Mouse (Mus musculus): ENCODE data around the gene Chst15. TPM values are rescaled to one million over a fixed set of nuclear protein-coding genes. Genes with fewer than 3 reads are reported as not detected.
A peak's percentile ranks its signal among the peaks of the same experiment; 100 is the strongest.

Chst15 gene
- total RNA-seq, 1 experiment from 2014 or later, result 15.6 TPM

- ATAC-seq (replicated peaks; ENCODE audit: low read depth, poor library complexity, severe bottlenecking), result no peak
Observed at GRCm38 (mm10) chr7:132269661-132270060, 47.4 kb downstream of the Chst15 start.

DNA sequence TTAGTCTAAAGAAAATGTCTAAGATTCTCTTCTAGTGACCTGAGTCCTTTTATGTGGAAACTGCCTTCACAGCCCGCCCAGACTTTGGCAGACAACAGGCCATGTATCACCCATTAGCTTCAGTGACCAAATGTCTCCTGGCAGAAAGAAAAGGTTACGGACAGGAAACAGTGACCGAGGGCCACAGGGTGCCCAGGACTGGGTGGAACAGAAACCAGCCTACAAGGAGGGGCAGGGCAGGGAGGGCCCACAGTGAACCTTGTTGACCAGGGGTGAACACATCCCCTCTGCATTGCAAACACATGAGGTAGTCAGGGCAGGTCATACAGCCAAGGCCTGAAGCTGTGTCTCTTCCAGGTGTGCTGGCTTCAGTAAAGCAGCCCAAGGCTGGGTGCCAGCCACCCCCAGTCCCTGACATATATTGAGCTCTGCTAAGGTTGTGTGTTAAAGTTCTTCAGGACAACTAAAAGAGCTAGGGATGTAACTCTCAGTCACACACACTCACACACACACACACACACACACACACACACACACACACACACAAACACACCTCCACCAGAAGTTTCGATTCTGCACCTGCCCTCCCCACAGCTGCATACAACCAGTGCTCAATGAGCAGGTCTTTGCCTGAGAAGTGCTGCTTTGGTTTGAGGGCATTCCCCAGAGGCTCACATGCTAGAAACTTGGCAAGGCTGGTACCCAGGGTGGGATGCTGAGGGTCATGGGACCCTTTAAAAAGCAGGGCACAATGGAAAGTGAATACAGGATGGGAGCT is 49.1 kb downstream of the Chst15 start:
- ATAC-seq (replicated peaks; ENCODE audit: low read depth, poor library complexity, severe bottlenecking), result no peak

GRCm38 (mm10) chr7:132264763-132265162 is 52.3 kb downstream of the Chst15 start:
- no peak for ATAC-seq (replicated peaks; ENCODE audit: low read depth, poor library complexity, severe bottlenecking)

- no peak for ATAC-seq (replicated peaks; ENCODE audit: low read depth, poor library complexity, severe bottlenecking)
Observed at GRCm38 (mm10) chr7:132263186-132263585, 53.8 kb downstream of the Chst15 start.

DNA sequence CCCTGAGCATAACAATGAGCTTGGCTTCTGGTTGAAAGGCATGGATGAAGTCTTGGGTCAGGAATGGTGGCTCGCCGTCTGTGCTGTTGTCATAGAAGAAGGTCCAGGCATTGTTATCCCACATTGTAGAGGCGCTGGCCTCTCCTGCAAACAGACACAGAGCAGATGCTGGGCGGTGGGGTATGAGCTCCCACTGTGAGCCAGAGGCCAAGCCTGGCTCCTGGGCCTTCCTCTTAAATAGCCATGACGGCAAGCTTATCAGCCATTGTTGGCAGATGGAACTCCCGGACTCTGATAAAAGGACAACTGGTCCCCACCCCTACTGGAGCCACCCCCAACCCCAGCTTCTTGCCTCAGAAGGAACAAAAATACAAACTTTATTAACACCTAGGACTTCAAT is 54.3 kb downstream of the Chst15 start:
- peak; percentile 45 for ATAC-seq (replicated peaks; ENCODE audit: low read depth, poor library complexity, severe bottlenecking)

DNA sequence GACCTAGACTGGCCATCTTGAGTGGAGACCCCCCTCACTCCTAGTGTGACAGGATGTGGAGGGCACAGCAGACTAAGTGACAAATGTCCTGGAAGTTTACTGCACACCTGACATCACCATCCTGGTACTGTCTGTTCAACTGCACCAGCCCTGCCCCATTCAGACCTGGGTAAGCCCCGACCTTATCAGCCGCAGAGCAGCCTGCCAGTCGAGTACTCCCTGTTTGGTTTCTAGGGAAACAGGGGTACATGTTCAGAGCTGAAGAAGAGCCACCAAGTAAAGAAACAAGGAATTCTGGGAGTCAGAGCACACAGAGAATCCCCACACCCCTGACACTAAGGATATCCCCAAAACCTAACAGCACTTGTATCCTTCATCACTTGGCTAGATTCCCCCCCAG is 55.1 kb downstream of the Chst15 start:
- ATAC-seq (replicated peaks; ENCODE audit: low read depth, poor library complexity, severe bottlenecking), result peak; percentile 34; the same call in 1 of the 2 replicates

DNA sequence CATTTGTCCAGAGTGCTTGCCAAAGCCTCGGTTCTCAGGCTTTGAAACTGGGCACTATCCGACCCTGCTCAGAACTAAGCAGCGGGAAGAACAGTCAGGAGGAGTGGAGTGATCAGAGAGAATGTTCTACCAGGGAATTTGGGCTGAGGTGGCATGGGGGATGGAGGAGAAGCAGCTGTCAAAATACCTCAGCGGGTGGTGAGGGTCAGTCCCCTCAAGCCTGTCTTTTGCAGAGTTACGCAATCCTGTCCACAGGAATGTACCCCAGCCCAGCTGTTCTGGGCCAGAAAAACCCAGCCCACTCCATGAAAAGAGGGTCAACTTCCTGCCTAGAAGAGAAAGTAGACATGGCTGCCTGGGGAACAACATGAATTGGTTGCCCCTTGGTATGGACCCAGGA is 56.4 kb downstream of the Chst15 start:
- no peak for ATAC-seq (replicated peaks; ENCODE audit: low read depth, poor library complexity, severe bottlenecking)

DNA sequence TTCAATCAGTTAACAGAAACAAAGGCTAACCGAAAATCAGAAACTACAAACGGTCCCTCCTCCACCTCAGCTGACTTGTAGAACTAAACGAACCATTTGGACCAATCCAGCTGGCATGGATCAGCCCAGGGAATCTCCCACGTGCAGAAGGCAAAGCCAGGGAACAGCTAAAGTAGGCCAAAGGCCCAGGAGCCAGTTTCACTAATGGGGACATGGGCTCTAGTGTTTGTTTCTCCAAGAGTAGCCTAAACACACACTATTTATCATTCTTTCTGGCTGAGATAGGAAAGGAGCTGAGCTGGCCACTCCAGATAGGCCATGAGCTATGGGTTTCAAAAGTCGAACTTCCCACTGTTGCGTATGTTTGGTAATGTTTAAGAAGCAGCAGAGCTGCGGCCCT is 58.2 kb downstream of the Chst15 start:
- ATAC-seq (replicated peaks; ENCODE audit: low read depth, poor library complexity, severe bottlenecking), result no peak

- no peak for ATAC-seq (replicated peaks; ENCODE audit: low read depth, poor library complexity, severe bottlenecking)
Observed at GRCm38 (mm10) chr7:132258216-132258615, 58.8 kb downstream of the Chst15 start.

GRCm38 (mm10) chr7:132253513-132253912 is 63.5 kb downstream of the Chst15 start:
- no peak for ATAC-seq (replicated peaks; ENCODE audit: low read depth, poor library complexity, severe bottlenecking)

DNA sequence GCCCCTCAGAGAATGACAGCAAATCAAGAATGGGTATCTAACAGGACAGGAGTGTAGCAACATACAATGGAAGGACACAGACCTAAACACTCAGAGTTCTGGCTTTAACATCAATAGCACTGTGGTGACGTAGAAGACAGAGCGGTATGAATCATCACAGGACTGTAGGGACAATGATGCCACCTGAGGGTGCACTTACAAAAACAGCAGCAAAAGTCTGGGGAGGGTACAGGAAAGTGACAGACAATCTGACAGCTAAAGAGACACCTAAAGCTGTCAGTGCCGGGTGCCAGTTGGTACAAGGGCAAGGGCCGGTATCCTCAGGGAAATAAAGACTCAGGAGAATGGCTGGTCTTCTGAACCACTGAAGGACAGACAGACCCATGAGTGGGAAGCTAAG is 64.0 kb downstream of the Chst15 start:
- ATAC-seq (replicated peaks; ENCODE audit: low read depth, poor library complexity, severe bottlenecking), result no peak

- ATAC-seq (replicated peaks; ENCODE audit: low read depth, poor library complexity, severe bottlenecking), result no peak
Observed at GRCm38 (mm10) chr7:132249563-132250119, 67.4 kb downstream of the Chst15 start.

DNA sequence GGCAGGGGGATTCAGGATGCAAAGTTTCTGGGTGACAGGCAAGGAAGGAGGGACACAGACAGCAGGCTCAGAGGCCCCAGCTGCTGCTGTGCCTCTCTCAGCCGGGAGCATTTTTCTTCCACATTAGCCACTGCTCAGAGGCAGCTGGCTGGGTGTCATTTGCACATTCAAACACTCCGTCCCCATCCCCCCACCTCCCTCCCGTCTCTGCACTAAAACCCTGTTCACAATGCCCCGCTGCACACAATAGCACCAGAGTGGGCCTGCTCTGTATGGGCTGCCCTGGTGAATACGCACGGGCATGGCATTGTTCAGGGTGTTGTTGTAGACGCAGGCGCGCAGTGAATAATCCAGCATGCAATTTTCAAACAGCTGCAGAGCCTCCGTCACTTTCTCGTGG is 69.5 kb downstream of the Chst15 start:
- ATAC-seq (replicated peaks; ENCODE audit: low read depth, poor library complexity, severe bottlenecking), result no peak

DNA sequence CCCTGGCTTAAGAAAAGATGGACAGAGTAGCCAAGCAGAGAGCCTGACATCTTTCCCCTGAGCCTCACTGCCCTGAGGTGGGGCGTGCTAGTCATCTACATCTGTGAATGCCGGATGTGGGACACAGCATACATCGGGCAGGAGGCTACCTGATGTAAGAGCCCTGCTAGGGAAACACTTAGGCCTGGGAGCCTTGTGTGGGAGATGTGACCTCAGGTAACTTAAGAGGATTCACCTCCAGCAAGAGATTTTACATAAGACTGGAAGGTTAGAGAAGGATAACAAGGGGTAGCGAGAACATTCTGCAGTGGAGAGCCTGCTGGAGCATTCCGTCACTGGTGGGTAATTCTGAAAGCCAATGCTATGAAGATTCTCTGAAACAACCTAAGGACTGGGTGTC is 69.9 kb downstream of the Chst15 start:
- no peak for ATAC-seq (replicated peaks; ENCODE audit: low read depth, poor library complexity, severe bottlenecking)

- no peak for ATAC-seq (replicated peaks; ENCODE audit: low read depth, poor library complexity, severe bottlenecking)
Observed at GRCm38 (mm10) chr7:132245730-132246129, 71.3 kb downstream of the Chst15 start.

GRCm38 (mm10) chr7:132244637-132245036 is 72.4 kb downstream of the Chst15 start:
- no peak for ATAC-seq (replicated peaks; ENCODE audit: low read depth, poor library complexity, severe bottlenecking)

- no peak for ATAC-seq (replicated peaks; ENCODE audit: low read depth, poor library complexity, severe bottlenecking)
Observed at GRCm38 (mm10) chr7:132243225-132243624, 73.8 kb downstream of the Chst15 start.

GRCm38 (mm10) chr7:132242617-132243141 is 74.3 kb downstream of the Chst15 start:
- ATAC-seq (replicated peaks; ENCODE audit: low read depth, poor library complexity, severe bottlenecking), result peak; percentile 91

GRCm38 (mm10) chr7:132238921-132239320 is 78.1 kb downstream of the Chst15 start:
- no peak for ATAC-seq (replicated peaks; ENCODE audit: low read depth, poor library complexity, severe bottlenecking)

DNA sequence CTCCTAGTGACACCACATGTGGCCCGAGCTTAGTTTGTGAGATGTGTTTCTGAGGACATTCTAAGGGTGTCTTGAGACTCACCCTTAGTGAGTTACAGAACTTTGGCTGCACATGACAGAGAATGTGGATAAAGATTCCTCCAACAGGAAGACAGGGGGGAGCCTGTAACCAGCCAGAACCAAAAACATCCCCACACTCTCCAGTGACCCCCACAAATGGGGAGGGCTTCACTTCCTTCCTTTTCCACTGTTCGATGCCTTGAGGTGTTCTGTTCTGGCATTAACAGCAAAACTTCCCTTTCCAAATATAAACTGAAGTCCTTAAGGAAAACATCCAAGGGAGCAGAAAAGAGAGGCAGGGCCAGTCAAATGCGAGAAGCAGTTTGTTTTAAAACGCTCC is 79.8 kb downstream of the Chst15 start:
- no peak for ATAC-seq (replicated peaks; ENCODE audit: low read depth, poor library complexity, severe bottlenecking)

- no peak for ATAC-seq (replicated peaks; ENCODE audit: low read depth, poor library complexity, severe bottlenecking)
Observed at GRCm38 (mm10) chr7:132236789-132237188, 80.2 kb downstream of the Chst15 start.

GRCm38 (mm10) chr7:132234250-132234649 is 82.8 kb downstream of the Chst15 start:
- no peak for ATAC-seq (replicated peaks; ENCODE audit: low read depth, poor library complexity, severe bottlenecking)

Data from common myeloid progenitor, adult 5-6 weeks (primary cell).